Mouse (Mus musculus): ENCODE data around the gene Grip1.

The Grip1 gene

GRCm38 (mm10) chr10:119761451-119762367 is 308.1 kb downstream of the Grip1 start:
- no peak for DNase-seq

DNA sequence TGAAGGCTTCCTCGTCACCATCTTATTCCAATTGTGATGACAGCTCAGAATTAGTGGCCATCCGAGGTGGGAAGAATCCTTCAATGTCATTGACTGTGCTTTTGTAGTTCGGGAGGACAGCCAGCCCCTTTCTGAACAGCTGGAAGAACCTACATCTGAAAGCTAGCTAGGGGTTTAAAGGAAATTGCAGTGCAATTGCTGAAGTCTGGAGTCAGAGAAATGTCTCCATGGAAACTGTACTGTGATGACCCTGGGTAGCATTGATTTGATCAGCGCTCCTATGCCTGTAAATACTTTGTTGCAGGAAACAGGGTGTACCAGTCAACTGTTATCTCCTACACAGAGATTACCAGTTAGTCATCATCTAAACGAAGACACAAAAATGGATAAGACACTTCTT is 325.2 kb downstream of the Grip1 start:
- DNase-seq: no peak

GRCm38 (mm10) chr10:119779657-119780056 is 326.0 kb downstream of the Grip1 start:
- DNase-seq: no peak

DNA sequence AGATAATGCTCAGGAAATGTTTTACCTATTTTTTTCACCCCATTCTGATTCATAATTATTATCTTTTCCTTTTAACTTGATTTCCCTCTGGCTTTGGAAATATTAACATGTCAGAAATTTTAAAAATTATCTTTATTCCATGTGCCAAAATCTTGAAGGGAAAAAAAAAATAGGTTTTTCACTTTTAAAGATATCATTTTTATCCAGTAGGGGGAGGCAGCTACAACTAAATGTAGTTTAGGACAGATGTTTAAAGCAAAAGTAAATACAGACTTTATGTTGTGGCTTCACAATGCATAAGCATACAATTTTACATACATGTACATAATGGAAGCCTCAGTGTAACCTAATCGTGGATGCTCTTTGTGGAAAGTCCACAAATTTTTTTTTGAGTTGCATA is 336.9 kb downstream of the Grip1 start:
- no peak for DNase-seq

DNA sequence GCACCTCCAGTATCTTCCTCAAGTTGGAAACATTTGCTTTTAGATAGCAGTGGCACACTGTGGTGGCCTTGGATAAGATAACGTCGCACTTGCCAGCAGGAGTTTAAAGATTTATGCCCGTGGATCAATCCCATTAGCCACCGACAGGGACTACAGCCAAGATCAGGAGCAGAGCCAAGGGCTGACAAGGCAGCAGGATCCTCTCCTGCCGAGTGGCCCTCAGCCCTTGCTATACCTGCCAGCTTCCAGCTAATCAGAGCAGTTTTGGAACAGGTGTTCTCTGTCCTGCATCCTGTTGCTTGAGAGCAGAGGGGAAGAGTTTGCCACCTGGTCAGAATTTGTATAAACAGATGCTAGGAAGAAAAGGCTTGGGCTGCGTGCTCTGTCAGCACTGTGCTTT is 348.8 kb downstream of the Grip1 start:
- DNase-seq: peak; percentile 60 to 73

GRCm38 (mm10) chr10:119803633-119804422 is 350.2 kb downstream of the Grip1 start:
- peak in 1 of 2 experiments; percentile 43 for DNase-seq

DNA sequence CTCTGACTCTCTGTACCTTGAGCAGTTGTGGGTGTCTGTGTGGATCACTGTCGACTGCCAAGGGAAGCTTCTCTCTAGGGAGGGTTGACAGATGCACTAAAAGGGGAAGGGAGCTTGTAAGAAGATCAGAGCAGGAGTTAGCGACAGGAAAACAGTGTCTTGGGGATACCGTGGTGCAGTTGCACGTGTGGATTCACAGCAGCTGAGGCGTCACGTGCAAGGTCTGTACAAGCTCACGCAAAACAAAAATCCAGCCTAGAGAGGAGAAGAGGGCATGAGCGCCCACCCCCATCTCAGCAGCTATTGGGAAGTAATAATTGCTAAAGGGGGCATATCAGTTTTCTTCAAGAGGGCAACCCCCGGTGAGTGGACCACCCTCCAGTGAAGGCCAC is 350.8 kb downstream of the Grip1 start:
- DNase-seq: no peak

GRCm38 (mm10) chr10:119805082-119805481 is 351.5 kb downstream of the Grip1 start:
- DNase-seq: no peak

- DNase-seq: no peak
Observed at GRCm38 (mm10) chr10:119806151-119806550, 352.5 kb downstream of the Grip1 start.

DNA sequence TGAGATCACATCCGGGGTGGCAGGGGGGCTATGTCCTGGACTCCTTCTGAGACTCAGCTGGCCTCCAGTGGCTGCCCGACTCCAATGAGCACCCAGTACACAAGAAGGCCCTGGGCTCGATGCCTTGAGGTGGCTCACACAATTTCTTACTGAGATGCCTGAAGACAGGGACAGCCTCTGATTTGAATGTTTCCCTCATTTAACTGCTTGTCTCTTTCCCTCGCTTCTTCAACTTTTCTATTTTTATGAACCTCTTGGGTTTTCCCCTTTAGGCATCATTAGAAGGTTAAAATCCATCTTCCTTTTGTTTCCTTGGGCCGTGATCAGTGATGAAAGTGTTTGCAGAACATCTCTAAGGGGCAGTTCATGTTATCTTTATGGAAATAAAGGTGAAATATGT is 354.8 kb downstream of the Grip1 start:
- DNase-seq: no peak

DNA sequence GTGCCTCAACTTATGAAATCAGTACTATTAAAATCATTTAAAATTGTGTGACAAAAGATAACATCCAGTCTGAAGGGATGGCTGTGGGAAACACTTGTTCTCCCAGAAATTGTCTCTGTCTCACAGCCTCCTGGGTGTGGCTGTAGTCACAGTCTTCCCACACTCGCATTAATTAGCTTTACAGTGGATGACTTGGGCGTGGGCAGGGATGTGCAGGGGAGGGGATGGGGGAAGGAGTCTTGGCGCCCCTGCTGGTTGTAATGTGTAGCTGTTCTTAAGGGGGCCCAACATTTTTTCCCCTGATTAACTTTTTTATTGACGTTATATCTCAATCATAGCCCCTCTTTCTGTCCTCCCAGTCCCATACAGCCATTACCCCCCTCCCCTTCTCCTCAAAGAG is 360.5 kb downstream of the Grip1 start:
- no peak for DNase-seq

DNA sequence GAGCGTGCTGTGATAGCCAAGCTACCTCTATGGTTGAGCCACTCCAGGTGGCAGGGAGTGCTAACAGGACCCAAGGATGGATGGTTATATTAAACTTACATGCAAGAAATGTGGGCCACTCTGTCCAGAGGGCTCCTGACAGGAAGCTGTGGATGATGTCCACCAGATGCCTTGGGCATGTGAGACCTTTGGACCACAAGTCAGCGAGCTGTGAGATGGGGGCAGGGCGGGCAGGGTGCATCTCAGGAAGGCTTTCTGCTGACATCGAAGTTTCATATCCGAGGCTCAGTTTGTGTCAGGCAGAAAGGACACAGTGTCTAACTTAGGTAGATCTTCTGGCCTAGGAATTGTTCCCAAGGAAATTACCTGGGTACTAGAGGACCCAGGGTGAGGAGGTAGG is 362.4 kb downstream of the Grip1 start:
- DNase-seq: no peak

DNA sequence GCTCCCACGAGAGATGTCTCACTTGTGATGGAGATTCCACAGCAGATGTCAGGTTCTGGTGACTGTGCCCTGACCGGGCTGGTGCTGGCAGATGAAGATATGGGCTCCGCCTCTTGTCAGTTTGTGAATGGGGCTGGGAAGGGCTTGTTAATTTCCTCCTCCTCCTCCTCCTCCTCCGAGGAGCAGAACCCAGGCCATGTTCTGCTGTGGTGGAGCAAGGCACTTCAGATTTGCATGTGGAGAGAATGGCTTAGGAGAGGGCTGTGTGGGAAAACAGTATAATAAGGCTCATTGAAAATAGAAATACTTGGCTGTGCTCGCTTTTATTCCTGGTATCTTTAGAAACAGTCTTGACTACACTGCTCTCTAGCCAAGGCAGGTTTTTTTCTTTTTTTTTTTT is 364.8 kb downstream of the Grip1 start:
- no peak for DNase-seq

GRCm38 (mm10) chr10:119819102-119819681 is 365.6 kb downstream of the Grip1 start:
- peak in 1 of 2 experiments; percentile 9 for DNase-seq

DNA sequence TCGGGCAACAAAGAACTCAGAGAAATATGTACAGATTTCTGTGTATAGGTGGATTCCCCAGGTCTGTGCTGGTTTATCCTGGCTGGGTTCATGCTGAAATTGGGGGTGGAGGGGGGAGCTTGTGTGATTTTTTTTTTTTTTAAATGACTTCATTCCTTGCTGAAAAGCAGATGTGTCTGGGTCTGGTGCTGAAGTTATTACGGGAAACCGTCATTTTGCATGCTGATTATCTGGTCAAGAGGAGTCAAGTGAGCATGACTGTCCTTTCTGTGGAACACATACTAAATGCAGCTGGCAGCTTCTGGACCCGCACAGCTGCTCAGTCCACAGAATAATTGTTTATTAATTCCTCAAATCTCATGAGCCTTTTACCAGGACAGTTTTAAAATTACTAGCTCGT is 366.1 kb downstream of the Grip1 start:
- no peak for DNase-seq

GRCm38 (mm10) chr10:119820428-119820827 is 366.8 kb downstream of the Grip1 start:
- DNase-seq: no peak

DNA sequence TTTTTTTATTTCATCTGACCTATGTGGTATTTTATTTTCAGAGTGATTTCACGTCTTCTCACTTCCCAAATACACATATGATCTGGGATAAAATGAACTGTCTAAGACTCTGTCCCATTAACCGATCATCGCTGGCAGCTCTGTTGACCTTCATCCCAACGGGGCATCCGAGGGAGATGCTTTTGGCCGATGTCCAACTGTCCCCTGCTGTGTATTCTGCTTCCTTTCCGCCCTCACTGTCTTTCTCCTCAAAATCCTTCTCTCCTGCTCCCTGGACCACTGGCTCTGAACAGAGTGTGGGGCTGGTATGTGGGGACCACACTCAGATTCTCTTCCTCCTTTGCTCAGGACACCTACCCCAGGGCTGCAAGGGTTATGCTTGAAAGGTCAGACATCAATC is 370.1 kb downstream of the Grip1 start:
- no peak for DNase-seq

- no peak for DNase-seq
Observed at GRCm38 (mm10) chr10:119824521-119824920, 370.9 kb downstream of the Grip1 start.

- DNase-seq: peak; percentile 13 to 51
Observed at GRCm38 (mm10) chr10:119830388-119830956, 376.8 kb downstream of the Grip1 start.

GRCm38 (mm10) chr10:119831086-119831485 is 377.5 kb downstream of the Grip1 start:
- DNase-seq: no peak

GRCm38 (mm10) chr10:119833334-119833733 is 379.7 kb downstream of the Grip1 start:
- no peak for DNase-seq

DNA sequence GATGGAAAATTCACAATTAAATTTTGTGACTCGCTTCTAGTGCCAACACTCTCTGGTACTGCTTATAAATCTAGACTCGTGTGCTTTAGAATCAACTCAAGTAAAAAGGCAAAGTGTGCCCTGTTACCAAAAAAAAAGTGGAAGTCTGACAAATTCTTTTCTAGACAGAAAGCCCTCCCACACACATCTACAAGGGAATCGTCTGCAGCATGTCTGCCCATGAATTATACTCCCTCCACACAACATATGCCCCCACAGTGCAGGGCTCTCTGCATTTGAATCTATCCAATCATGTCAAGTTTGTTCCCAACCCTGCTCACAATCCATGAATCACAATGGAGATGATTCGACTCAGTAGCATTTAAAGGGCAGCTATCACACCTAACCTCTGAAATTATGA is 380.5 kb downstream of the Grip1 start:
- DNase-seq: no peak

- no peak for DNase-seq
Observed at GRCm38 (mm10) chr10:119839645-119840044, 386.0 kb downstream of the Grip1 start.
